Mouse (Mus musculus): ENCODE results near the gene Spg20.

Spg20 gene

DNA sequence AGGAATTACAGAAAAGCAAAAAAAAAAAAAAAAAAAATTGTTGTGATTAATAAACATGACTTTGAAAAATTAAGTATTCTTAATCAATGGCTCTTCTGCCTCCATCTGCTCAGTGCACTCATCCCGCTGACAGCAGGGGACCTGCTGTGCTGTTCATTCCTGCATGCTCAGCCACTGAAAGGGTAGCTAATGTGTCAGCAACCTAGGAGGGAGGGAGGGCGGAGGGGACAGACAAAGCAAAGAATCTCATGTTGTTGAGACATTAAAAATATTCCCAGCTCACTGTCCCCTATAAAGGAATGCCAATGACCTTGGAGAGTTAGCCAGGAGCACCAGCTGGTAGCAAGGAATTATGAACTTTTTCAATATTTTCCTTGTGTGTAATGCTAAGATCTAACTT is 13.9 kb upstream of the Spg20 start:
- DNase-seq, result no peak

DNA sequence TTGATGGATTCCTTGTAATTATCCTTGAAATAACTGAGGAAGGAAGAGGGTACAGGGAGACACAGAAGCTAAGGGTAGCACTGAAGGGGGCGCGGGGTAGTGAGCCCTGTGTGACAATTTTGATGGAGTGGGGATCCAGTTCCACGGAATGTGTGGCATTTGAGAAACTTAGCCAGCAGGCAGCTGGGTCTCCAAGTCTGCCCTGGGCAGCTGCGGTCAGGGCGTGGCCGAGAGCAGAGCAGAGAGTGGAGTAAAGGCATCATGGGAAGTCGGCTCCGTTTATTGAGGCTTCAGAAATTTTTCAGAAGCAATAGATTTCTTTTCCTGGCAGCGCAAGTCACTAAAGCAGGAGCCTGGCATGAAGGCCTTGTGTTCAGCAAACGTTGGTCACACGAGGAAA is 12.9 kb upstream of the Spg20 start:
- no peak for DNase-seq

DNA sequence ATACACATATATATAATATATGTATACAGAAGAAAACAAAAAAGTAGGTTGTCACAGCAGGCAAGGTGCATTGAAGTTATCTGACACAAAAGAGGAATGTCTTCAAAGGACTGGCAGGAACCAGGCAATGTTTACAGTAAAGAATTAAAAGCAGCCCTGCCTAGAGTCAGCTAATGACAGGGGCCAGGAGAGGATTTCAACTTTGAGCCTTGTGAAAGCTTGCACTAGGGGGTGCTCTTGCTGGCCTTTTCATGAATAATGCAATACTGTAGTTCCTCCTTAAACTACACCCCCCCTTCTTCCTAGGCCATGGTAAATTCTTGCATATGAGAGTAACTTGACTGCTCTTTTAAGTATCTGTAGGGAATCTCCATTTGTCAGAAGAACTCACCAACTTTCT is 10.8 kb upstream of the Spg20 start:
- DNase-seq, result no peak

DNA sequence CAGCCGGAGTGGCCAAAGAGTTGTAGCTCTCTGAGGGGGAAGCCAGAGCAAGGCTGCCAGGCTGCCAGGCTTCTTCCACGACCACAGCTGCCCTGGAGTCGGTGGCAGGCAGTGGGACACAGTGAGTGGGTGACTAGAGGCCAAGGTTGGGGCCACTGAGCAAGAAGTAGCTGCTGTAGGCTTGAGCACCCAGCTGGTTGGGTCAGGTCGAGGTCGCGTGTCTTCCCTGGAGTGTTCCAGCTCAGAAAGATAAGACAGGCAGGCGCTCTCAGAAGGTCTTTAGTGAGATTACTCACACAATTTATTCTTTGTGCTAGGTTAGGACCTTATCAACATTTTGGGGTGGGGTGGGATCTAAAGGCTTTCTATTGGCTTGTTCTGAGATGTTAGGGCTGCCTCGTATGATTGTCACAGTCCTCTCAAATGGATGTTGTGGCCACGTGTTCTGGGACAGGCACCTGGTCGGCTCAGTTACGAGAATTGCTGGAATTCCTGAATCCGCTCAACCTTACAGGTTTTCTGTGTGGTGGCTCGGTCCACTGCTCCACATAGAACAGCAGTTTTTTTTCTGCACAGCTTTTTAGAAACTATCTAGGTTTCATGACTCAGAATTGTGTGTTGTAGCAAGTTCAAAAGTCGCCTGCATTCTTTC is 6.4 kb upstream of the Spg20 start:
- peak in 1 of 2 experiments; percentile 39 for DNase-seq

DNA sequence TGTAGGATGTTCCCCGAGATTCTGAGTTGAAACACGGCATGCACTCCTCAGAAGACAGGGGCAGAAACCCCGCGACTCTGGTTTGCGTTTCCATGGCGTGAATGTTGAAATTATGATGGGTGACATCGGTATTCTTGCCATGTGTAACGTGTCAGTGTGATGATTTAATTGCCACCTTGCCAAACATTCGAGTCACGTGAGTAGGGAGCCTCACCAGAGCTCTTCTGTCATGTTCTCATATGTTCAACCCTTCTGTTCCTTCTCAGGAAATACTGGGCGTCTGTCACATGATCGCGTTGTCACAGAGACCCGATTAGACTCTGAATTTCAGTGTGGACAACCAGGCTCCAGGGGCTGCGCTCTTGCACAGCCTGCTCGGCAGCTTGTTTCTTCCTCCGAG is 5.9 kb upstream of the Spg20 start:
- no peak for DNase-seq

DNA sequence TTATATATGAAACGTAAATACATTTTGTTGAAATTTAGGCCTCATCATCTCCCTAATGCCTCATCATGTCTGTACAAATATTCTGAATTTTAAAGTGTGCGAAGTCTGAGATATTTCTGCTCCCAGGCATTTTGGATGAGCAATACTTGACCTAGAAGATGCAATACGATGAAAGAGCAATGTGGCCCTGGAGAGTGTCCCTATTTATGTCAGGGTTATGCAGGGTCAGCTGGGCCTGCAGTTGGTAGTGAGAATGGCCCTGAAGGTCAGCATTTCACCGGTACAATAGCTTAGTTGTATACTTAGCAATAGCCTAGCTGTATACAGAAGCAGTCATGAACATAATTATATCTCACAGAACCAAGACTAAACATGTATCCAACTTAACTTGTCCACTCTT is 2.8 kb upstream of the Spg20 start:
- DNase-seq, result no peak

DNA sequence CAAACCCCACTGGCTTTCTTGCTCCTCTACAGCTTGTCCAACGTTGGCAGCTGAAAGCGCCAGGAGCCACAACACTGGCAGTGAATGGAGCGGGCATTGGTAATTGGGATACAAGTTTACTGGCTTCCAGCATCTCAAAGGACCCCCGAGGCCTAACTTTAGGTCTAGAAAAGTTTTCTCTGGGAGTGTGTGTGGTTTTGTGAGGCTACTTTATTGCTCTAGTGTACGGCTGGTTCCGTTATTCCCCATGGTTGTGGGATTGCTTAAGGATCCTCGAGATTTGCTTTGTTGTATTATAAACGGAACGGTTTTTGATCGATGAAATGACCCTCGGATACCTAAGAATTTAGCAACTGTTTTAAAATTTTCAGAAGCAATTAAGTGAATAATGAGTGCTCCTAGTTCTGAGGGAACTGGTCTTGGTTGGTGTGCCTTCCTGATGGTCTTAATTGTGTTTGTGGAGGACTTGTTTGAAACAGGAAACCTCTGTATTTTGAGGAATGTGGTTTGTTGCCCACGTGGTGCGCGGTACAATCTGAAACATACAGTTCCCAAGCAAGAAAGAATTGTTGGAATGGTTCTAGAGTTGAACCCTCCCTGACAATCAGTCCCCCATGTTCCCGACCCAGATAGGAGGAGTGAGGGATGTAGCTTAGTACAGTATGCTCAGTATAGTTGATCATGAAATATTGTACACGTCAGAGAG is 955 bp downstream of the Spg20 start:
- DNase-seq, result peak; percentile 19 to 44

DNA sequence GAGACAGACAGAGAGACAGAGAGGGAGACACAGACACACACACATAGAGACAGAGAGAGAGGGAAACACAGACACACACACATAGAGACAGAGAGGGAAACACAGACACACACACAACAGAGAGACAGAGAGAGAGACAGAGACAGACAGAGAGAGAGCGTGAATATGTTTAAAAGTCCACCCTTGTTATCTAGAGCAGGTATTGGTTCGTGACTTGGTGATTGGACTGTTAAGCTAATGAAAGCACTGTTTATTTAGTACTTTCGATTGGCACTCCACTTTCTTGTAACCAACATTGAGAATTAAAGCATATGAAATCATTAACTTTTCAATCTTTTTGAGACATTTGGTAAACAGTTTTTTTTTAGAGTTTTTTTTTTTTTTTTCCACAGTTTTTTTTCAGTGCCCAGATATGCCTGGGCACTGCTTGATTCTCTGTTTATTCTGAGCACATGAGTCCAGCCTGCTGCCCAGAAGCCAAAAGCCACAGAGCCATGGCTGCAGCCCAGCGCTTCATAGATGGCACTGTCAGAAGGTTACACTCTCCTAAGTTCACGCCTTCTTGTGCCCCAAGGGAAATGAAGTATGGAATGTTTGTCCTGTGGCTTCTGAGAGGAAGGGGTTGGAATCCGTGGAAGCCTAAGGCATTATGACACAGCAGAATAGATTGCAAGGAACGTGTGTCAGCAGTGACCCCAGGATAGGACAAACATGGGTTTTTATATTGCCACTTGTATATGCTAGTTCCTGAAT is 2.6 kb downstream of the Spg20 start:
- no peak for DNase-seq

DNA sequence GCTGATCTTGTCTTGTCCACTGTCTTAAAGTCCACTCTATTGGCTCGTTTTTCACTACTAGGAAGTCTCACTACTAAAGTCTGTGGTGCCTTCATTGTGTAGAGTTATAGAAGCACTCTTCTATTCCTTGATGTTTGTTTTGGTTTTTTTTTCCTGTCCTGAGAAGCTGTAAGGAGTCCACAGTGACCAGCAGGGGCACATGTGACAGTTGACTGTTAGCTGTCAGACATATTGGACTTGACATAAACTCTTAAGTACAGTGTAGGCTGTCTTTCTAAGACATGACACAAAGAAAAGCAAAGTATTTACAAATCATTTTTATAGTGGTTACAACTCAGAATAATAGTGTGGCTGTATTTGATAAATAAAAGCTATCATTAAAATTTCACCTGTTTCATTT is 3.2 kb downstream of the Spg20 start:
- DNase-seq, result no peak

DNA sequence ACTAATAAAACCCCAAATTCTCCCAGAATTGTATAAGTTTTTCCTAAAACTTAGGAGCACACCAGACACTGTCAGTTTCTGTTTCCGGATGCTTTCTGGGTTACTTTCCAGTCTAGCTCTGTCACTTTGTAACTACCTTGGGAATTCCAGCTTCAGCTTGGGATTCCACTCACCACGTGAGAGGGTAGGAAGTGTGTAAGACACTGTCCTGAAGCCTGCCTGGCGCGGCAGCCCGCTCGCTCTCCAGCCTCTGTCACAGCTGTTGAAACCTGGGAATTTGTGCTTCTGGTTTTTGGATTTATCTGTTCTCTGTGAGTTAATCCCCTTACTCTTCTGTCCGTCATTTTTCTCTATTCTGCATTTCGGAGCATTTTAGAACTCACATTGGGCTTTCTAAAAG is 4.1 kb downstream of the Spg20 start:
- no peak for DNase-seq

DNA sequence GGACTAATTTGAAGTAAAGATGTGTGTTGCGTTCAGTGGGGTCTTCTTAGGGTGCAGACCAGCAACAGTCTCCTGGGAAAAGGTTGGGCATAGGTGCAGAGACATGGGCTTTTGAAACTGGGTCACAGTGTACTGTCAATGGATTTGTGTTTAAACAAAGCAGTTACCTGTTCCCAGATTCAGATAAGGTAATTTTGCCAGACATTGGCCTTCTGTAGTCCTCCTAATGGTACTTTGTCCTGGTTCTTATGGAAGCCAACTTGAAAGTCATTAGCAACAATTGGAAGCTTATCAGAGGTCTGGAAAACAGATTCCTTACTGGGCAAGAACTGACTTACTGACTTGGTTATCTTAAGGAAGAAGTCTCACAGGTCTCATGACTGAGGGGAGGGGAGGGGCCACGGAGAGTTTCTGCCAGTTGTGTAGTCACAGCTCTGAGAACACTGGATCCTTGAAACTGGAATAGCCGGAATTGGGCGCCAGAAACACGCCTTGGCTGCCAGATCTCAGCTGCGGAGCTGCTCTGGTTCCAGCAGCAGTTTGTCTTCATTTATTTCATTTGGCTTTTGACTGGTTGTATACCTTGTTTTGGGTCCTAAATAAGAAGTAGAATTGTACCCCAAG is 7.5 kb downstream of the Spg20 start:
- DNase-seq, result no peak

DNA sequence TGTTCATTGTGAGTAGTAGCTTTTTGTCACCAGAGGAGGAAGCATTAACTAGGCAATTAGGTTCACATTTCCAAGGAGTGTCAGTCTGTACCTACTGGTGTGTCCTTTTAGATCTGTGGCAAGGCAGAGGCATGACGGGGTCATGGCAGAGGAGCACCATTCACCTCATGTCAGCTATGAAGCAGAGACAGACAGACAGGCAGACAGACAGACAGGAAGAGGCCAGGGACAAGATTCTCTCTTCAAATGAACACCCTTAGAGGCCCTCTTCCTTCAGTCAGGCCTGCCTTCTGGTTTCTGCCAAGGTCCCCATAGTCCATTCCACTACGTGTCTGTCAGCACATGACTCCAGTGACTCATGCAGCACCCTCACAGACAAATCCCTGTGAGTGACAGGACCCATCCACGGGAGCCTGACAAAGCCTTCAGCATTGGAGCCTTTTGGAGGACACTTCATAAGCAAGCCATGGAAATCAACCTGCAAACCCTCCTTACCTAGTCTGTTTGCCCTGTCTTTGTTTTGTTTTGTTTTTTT is 10.5 kb downstream of the Spg20 start:
- no peak for DNase-seq

DNA sequence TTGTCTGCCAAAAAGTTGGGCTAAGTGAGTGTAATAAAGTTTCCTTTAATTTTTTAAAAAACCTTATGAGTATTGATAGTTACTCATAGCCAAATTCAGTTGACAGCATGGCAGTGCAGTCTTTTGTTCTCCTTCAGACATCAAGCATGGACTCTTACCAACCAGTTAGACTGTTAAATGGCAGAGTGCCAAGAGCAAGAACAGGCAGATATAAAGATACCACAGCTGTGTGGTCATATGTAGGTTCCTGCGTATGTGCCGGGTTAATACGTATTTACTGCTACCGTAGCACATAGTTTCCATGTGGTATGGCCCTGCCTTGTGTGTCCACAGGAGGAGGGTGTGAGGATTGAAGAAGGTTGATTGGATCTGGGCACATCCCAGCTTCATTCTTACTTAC is 11.2 kb downstream of the Spg20 start:
- DNase-seq, result no peak

DNA sequence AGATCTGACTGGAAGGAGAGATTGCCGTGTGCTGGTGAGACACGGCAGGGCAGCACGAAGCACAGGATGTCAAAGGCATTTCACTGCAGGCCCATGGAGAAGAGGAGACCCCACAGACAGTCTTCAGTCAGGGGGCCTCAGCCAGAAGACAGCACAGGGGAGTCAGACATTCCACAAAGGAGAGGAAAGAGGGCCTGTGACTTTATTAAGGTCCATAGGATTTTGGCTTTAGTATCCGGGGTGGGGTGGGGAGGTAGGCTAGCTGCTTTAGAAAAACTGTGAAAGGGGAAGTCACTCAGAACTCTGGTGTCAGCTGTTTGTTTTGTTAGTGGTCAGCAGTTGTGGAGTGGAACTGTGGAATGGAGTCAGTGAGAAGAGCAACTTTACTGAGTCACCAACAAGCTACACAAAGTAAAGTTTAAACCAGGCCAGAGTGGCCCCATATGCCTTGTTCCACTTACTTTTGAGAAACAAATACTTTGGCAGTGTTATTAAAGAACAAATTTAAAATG is 17.3 kb downstream of the Spg20 start:
- no peak for DNase-seq

DNA sequence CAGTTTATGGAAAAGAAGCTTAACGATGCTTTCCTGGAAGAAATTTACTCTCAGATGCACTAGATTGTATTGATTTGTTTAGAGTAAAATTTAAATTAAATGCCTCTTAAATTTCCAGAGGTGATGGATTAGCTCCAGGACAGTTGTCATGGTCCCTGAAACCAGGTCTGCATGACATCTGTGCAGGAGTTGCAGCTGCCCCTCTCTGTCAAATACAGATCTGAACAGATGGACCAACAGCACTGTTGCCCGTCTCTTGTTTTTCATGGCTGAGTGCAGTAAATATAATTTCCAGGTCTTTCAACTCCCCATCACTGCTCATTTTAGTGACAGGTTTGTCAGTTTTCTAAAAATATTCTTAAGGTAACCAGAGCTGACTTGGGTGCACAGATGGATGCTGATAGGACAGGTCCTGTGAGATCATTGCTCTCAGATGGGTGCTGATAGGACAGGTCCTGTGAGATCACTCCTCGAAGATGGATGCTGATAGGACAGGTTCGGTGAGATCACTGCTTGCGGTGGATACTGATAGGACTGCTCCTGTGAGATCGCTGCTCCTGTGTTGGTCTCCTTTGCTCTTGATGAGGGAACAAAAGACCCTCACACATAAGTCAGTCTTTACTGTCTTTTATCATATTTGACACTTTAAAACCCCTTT is 19.8 kb downstream of the Spg20 start:
- DNase-seq, result no peak

DNA sequence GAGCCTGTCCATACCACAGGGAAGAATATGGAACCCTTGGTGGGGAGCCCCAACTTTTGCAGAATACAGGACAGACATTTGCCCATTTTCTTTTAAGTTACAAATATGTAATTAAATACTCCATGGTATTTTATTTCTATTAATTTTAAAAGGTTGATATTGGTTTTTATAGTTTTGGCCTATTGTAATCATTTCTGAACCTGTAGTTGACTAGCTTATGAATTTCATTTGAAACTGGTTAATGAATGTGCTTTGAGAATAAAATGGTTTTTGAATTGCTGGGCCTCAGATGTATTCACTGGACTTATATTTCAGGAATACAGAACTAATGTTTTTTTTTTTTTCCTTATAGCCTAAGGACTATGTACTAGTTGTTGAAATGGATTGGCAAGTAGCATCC is 25.1 kb downstream of the Spg20 start, which contains the start of gene Ccdc169:
Gene Ccdc169, plus strand, starts transcription at position 301 of the 400 bp plus-strand sequence.
- no peak for DNase-seq

DNA sequence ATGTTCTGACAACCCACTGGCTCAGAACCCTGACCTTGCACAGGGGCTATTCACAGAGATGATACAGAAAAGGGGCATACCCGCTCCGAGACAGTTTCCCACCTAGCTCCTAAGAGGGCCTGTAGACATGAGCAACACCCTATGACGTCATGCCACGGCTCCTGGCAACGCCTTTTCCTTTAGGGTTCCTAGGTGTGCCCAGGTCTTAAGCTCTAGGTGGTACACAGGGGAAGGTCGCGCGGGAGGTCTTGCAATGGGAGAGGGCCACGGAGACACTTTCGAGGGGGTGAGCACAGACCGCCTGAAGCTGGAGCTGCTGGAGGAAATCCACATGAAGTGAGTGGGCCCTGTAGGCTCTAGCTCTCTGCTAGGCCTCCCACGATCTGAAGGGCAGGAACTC is 27.9 kb downstream of the Spg20 start:
- no peak for DNase-seq

DNA sequence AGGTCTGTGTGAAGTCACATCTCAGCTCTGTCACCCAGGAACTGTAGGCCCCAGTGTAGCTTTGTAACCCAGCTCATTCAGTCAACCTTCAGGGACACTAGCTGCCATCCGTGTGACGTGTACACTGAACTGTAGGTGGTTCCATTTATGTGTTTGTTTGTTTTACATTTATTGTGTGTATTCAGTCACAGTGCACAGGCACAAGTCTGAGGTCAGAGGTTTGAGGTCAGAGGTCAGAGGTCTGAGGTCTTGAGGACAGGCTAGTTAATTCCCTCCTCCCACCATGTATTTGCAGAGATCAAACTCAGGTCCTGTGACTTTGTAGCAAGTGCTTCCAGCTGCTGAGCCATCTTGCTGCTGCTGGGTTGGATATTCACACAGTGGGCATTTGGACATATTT is 29.5 kb downstream of the Spg20 start:
- no peak for DNase-seq

DNA sequence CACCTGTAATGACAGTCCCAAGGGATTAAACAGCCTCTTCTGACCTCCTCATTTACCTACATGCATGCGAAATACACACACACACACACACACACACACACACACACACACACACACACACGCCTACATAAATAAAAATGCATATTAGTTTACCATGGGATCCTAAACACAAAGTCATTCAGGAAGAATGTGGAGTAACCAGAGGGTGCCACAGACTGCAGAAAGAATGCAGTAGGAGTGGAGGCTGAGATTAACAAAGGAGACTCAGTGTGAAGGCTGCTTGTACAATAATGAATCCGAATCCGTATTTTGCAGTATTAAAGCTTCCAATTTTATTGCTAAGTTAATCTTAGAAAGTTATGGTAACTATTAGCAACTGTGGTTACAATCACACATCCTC is 33.0 kb downstream of the Spg20 start:
- no peak for DNase-seq

DNA sequence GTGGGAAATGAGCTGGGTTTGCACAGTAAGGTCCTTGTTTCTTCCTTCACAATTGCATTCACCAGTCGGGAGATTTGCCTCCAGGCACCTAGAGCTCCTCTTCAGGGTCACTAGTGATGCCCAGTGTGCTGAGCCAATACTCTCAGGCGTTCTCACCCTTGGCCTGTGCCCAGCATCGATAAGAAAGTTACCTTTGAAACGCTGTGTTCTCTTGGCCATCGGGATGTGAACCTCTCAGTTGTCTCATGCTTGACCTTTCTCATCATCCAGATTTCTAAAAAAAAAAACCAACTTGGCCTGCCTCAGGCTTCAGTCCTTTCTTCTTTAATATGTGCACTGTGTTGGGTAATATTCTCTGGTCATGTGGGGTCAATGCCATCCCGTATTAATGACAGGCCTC is 34.5 kb downstream of the Spg20 start:
- no peak for DNase-seq

DNA sequence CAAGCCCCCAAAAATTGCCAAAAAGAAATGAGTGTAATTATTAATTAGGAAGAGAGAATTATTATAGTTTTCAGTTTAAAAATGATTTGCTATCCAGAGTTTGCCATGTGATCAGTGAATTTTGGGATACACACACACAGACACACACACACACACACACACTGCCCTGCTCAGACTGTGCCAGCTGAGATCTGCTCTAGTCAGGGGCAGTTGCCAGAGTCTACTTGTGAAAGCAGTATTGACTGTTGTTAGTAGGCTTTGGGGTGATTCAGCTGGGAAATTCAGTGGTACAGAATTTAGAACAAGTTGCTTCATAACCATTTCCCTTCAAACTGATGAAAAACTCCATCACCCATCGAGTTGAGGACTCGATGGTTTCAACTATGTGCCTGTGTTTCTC is 35.2 kb downstream of the Spg20 start:
- DNase-seq, result no peak

DNA sequence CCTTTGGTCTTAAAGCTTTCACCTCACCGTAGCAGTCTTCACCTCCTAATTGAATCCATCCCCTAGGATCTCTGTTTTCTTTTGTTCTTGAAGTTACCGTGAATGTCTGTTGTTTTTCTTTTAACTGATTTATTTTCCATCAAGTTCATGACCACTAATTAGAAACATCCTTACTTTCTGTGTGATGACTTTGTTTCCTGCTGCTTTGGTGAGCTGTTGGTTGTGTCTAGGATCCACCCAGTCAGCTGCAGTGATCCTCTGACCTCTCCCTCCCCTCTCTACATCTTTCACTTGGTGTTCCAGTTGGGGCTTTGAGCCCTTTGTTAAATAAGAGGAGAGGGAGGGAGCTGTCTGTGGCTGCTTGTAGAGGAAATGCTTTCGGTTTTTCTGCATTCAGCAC is 36.2 kb downstream of the Spg20 start:
- peak in 1 of 2 experiments; percentile 13 for DNase-seq

Data from kidney, postnatal 4 days (tissue).